Mouse (Mus musculus) adipocyte (in vitro differentiated cells): ENCODE data around the gene Hoxa4.

ENCODE experiments used
- DNase-seq: peaks from one replicate; pipeline ENCODE4 v3.0.0-alpha.2; 2016; ENCODE audit warnings: low spot score

The Hoxa4 gene

DNA sequence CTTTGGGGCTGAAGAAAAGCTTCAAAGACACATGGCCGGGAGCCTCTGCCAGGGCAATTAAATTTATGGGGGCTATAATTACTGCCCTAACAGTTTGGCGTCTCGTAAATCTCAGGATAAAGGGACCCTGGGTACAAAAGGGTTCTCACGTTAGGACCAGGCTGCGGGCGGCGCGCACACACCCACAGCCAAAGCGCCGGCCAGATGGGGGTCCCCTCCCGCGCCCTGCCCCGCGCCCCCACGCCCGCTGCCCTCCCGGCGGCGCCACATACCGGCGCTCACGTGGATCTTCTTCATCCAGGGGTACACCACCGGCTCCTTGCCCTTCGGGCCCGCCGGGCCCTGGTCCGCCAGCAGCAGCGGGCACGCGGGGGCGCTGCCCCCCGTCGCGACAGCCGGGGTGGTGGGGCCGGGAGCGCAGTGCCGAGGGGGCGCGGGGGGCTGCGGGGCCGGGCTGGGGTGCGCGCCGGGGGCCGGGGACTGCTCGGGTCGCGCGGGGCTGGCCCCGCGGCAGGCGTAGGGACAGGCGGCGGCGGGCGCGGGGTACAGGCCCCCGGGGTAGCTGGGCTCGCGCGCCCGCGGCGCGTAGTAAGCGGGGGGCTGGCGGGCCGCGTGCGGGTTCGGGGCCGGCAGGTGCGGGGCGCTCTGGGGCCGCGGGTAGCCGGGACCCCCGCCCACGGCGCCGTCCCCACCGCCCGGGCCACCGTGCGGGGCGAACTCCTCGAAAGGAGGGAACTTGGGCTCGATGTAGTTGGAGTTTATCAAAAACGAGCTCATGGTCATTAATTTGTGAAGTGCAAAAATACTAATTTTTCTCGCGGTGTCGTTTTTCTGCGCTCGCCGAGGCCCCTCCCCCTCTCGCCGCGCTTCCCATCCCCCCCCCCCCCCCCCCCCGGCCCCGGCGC, at the start of gene Hoxa4:
Gene Hoxa4 (minus strand): TSS at position 848 of the 905 bp plus-strand sequence.
- no peak for DNase-seq

DNA sequence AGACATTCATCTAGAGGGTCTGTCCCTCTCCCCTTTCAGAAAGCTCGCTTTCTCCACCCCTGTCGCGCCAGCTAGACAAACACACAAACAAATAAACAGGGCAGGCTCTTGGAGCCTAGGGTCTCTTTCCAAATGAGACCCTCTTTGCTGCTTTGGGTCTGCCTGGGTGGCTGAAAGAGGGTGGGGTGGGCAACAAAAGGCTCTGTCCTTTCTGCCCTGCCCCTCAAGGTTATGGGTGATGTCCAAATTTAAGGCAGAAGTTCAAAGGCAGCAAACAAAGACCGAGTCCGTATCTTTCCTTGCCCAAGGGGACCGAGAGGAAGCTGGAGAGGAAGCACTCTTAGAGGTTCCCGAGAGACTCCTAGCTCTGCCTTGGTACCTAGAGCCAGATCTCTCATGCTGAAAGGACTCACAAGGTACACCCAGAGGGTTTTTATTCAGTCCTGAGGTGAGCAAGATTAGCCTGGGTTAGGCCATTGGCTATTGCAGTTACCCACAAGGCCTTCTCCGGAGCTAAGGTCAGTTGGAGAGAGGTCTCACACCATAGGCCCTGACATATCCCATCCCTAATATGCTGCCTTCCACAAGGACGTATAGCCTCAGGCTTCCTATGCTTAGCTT, 49.6 kb upstream of the Hoxa4 start:
- DNase-seq: no peak

DNA sequence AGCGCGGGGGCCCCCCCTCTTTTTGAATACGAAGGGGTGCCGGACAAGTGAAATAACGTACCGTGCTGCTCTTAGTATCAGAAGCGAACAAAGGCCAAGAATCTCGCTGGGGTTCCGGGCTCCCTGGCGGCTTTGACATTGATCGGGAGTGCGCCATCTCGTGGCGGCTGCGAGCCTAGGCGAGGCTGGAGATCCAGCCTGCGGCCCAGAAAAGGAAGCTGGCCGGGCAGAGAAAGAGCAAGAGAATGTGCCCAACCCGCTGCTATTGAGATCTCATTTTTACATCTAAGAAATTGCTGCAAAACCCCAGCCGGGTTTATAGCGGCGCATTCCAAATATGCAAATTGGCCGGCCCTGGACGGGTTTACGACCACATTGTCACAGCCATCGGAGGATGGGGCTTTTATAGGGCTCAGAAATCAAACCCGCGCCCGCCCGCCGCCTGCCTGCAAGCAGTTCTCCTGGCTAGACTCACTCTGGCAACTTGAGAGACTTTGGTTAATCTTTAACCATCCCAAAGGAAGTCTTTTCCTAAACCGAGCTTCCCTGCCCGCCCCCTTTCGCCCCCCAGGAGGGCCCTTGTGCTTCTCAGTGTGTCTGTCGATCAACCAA, 48.9 kb upstream of the Hoxa4 start, which contains the start of gene Hoxa10:
Gene Hoxa10 (minus strand): TSS at position 466 of the 612 bp plus-strand sequence.
- DNase-seq: no peak

DNA sequence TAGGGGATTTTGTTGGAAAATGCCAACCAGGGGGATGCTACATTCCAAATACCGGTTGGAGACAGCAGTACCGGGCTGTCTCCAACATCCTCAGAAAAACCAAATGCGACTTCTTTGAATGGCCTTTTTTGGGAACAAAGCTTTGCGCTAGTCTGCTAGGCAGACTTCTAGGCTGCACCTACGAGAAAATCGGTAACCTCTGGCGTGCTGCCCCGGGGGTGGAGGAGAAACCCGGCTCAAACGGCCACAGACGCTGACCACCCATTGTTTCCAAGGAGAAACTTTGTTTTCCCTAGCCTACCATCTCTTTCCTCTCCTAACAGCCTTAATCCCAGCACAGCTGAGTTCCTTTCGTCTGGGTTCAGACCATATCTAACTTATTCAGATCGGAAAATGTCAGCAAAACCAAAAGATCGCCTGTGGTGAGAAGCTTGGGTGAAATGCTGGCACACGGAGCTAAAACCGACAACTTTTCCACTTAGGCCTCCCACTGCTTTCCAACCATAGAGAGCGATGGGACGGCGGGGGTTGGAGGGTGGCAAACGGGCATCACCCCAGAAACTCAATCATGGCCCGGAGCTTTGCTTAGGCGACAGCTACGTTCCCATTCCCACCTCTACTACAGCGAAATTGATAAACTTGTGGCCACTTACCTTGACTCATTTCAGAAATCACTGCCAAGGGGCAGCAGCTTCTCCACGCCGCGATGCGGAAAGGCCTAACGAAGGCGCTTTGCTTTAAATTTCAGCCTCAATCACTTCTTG, 48.3 kb upstream of the Hoxa4 start:
- DNase-seq: no peak

DNA sequence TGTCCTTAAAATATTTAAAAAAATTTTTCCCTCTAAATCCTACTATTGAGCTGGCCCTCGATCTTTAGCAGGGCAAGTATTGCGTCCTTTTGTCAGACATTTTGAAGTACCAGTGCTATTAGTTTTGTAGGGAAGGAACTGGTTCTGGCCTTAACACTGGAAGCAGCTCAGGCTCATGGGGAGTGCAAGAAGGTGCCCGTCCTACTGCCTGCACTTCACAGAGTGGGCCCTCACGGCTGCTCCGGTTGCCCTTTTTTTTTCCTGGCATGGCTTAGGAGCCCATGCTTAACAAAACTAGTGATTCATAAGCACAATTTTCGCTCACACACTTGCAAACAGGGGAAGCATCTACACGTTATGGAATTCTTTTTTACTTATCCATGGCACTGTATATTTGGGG, 47.4 kb upstream of the Hoxa4 start:
- DNase-seq: no peak

DNA sequence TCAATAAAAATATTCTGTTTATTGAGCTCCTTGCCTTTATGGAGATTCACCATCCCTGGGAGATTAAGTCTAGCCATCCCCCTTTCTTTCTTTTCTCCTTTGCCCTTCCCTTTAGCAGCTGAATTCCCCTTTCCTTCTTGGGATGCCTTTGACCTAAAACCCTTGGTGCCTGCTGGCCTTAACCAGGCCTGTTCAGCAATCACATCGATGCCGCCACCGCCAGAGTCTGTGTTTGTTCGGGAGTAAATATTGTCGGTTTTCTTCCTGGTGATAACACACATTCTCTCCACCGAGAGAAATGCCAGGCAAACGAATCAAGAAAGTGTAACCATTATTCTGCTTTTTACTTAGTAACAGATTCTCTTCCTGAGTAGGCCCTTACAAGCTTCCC, 46.6 kb upstream of the Hoxa4 start:
- DNase-seq: no peak

- DNase-seq: no peak
Observed at GRCm38 (mm10) chr6:52237346-52238154, 46.0 kb upstream of the Hoxa4 start.

DNA sequence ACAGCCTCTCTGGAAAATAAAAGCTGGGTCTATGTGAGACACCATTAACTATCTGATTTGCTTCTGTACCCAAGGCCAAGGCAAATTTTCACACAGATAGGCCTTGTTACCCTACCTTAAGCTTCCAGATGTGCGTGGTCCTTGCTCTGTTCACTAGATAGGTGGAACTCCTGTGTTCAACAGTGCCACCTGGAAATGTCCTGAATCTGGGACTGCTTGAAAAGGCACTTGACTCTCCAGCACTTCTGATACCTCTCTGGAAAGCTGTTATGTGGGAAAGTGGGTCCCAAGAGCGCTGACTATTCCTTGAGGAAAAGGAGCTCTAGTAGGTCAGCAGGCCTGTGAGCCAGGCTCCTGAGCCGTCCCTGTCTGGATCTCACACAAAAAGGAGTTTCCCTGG, 45.3 kb upstream of the Hoxa4 start:
- no peak for DNase-seq

DNA sequence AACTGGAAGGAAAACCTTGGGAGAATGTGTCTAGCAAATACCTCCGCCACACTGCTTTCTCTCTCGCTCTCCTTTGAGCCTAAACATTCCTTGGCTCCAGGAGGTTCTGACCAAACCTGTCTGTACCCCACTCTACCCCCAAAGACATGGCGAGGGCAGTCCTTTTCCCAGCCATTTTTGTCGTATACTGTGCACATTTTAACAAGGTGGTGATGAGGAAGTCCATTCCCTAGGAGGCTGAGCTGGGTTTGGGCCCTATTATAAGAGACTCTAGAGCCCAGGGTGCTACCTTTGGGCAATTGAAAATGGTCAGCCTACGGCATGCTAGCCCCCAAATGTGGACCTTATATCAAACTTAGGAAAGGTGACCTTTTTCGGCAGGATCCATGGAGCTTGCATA, 44.3 kb upstream of the Hoxa4 start:
- DNase-seq: no peak

DNA sequence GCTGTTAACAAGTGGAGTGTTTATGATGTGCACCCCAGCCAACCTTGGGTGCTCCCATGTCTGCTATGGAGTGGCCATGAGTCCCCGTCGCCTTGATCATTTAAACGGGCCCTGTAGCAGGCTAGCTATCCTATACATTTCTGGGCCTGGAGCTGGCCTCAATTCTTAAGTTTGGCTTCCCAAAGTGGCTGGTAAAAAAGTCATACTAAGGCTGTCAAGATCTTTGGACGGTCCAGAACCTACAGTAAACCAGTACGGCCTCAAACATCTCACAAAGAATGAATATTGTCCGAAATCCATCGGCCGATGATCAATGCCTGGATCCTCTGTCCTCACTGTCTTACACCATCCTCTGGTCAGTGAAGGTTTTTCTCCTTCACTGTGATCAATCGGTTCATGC, 43.7 kb upstream of the Hoxa4 start:
- no peak for DNase-seq

DNA sequence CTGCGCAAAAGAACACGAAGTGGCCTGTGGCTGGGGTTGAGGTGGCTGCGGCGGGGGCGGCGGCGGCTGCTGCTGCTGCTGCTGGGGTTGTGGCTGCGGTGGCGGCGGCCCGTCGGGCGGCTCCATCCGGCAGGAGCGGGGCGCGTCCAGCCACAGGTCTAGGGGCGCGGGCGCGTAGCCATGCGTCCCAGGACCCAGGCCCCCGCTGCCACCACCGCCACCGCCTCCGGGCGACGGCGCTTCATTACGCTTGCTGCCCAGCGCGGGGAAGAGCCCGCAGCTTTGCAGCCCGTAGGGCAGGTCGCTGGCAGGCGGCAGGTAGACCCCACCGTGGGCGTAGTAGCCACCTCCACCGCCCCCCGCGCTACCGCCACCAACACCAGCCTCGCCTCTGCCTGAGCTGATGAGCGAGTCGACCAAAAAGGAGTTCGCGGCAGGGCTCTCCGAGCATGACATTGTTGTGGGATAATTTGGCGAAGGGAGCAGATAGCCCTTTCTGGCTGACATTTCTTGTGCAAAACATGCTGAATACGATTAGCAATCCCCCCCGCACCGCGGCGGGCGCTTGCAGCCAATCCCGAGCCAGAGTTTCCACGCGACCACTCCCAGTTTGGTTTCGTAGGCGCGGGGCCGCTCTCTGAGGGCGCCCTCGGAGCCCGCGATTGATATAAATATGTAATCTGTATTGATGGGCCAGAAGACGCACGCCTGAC, 43.0 kb upstream of the Hoxa4 start:
- DNase-seq: no peak

DNA sequence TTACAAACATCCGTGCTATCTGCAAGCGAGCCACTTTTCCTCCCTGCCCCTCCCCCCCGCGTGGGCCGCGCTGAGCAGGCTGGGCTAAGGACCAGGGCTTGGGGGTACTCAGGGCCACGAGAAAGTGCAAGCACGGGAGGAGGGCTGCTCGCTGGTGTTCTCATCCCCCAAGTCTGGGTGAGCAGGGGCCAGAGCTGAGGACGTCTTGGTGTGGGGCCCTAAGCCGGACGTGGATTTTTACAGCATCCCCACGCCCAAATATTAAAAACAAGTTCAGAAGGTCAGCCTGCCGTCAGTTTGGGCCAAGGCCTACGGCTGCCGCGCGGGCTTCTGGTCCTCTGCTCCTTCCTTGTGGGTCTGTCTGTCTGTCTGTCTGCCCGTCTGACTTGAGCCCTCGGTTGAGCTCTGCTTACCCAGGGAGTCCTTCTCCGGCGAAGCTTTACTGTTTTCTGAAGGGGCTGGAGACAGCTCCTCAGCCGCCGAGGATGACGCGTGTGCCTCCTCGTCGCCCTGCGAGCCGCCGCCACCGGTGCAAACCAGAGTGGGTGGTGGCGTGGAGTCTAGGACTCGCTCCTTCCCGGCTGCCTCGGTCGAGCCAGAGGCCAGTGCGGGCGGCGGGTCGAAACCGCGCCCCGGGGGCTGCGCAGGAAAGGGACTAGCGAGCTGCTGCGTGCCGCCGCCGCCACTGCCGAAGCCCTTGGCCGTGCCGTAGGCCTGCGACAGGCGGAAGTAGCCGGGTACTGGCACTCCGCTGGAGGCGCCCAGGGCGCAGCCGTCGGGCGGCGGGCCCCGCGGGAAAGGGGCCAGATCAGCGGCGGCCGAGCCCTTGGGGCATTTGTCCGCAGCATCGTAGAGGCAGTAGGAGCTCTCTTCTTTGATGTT, 42.2 kb upstream of the Hoxa4 start:
- DNase-seq: no peak

GRCm38 (mm10) chr6:52232984-52233545, 41.5 kb upstream of the Hoxa4 start:
- no peak for DNase-seq

- no peak for DNase-seq
Observed at GRCm38 (mm10) chr6:52232568-52232965, 41.0 kb upstream of the Hoxa4 start.

- no peak for DNase-seq
Observed at GRCm38 (mm10) chr6:52231885-52232567, 40.5 kb upstream of the Hoxa4 start.

DNA sequence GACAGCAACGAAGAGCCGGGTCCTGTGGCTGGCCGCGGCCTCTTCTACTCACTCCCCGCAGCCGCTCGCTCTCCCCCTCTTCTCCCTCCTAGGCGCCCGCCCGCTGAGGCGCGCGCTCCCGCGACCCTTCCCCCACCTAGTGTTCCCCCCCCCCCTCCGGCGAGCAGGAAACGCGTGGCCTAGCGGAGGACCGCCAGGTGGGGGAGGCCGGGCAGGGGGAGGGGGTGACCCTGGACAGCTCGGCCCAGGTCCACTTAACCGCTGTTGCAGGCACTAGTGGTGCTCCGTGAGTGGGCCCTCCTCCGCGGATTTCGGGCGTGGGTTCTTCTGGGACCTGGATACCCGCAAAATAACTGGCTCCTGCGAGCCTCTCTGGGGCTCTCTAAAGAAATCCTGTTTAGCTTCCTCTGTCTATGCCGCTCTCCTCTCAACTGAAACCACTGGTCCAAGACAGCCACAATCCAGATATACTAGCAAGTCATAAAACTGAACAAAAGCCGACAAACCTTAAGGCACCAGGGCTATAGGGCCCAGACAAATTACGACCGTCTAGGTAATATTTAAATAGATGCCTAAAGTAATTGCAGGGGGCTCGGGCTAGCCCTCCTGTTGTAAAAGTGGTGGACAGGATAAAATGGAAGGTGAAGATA, 39.1 kb upstream of the Hoxa4 start, which contains the start of gene Hoxa9:
Gene Hoxa9 (minus strand): TSS at position 574 of the 650 bp plus-strand sequence.
- no peak for DNase-seq

DNA sequence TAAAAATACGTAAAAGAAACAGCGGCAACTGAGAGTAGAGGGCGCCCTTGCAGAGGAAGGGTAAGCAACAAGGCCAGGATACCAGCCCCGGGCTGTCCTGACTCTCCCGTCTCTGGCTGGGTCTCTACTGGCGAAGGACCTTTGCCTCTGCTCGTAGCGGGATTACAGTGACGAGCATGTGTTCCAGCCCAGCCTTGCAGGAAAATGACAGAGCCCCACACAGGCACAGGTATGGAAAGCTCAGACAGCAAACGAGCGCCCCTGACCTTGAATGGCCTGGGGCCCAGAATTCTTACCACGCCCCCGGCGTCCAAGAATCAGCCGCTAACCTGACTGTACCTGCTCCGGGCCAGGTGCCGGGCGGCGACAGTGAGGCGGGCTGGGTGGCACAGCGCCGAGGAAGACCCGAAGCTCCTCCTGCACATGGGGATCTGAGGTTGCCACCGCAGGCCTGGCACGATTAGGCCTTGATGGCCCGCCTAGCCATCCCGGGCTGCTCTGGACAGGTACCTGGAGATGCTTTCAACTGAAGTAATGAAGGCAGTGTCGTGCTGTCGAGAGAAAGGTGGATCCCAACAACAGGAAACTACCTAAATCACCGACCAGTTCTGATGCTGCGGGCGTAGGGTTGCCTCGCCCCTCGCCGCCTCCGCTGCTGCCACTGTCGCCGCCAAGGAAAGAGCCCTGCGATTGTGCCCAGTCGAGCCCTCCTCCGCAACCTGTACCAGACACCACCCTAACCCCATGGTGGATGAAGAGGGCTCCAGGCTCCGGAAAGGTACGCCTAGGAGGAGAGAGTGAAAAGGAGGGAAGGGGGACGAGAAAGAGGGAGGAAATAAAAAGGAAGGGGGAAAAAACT, 38.2 kb upstream of the Hoxa4 start:
- DNase-seq: no peak
